Mouse (Mus musculus) left cerebral cortex, postnatal 36 days (tissue): ENCODE data around the gene Defb41. TPM values are rescaled to one million over a fixed set of nuclear protein-coding genes. Genes with fewer than 3 reads are reported as not detected.
"Not testable (repeated sequence)": the region's sequence is repeated elsewhere in the genome, so short reads cannot be mapped to it uniquely, and the experiment has no call there.

ENCODE experiments used
- DNase-seq, 2 experiments: peaks; one replicate each; pipeline ENCODE4 v3.0.0; 2021 to 2022; ENCODE audit warnings: low spot score in 2 of 2, mixed read lengths in 1 of 2
- intact Hi-C: fragments of 180-260 bp; cut with DNase I; formaldehyde crosslinking; loops from one replicate; pipeline ENCODE4 v1.15.1; 2025
- total RNA-seq, 2 experiments: library from RNA; stranded (reverse); gene quantifications; 2 replicates each; pipeline ENCODE4 v1.2.3; 2021

The Defb41 gene
- not detected for total RNA-seq

DNA sequence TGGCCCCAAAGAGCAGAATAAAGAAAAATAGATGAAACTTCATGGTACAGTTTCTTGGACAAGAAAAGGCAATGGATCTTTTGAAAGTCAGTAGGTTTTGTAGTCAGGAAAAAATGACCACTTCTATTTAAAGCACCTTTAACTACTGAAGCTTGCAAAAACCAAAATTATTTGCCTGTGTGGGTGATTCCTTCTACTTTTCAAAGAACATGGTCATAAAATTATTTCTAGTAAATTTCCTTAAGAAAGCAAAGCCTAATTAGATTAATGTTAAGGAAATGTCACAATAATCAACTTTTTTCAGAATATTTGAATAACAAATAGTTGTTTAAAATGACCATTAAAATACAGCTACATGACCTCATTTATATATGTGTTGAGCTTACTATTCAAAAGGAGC lies at the start of gene Defb41:
Gene Defb41 (minus strand): TSS at position 101 of the 400 bp plus-strand sequence.
- no peak for DNase-seq
- intact Hi-C loops = no loop called here

- DNase-seq = no peak
- intact Hi-C loops = no loop called here
Measured at GRCm38 (mm10) chr1:18308474-18308829, 43.5 kb upstream of the Defb41 start.

DNA sequence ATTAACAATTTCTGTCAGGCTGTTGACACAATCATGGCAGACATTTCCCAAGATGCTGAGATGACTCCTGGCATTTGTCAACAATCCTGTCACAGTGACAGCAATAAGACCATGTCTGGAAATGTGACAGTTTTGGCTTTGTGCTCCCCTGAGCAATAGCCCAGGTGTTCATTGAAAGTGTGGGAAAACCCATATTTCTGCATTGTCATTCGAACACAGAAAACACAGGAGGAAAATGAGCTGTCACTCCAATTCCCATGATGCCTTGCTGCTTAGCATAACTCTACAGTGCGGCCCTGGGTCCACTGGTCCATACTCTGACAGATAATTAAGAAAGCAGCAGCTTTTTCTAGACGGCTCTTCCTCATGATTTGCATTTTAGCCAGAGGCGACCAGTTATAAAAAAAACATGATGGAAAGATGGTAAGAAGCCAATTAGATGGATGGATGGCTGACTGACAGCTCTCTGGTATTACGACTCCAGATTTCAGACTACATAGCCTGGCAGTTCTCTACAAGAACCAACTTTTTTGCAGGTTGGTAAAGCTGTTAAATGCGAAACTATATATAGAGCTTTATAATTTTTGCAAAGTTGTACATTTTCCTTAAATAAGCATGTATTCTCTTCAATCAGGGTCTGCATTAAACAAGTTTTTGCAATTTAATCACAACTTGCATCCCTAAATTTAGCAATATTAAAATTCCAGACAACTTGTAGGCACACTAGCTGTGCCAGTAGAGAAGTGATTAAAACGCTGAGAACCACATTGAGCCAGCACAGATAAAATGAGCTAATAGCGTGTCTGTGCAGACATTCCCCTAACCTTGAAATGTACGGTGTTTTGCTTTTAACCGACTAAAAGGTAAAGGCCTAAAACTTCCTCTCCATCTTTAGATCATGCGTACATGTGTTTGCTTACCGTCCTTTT lies 42.9 kb upstream of the Defb41 start:
- intact Hi-C loops = no loop called here
- no peak for DNase-seq

GRCm38 (mm10) chr1:18292515-18292914 lies 27.6 kb upstream of the Defb41 start:
- intact Hi-C loops = no loop called here
- no peak for DNase-seq

DNA sequence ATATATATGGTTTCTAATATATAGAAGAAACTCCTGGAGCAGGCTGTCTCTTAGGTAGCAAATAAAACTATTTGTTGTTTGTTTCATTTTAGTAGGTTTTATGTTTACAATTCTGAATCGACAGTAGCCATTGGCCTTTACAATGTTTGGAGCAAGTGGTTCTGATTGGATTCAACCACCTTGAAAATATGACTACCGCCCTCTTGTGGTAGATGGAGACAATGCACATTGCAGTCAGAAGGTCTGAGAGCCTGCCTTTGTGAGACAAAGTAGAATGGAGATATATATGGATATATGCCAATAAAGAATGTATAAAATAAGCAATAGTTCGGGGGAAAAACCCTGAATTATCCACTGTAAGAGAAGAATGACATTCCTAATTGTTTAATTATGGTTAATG lies 23.9 kb upstream of the Defb41 start:
- no peak for DNase-seq
- intact Hi-C loops = no loop called here

DNA sequence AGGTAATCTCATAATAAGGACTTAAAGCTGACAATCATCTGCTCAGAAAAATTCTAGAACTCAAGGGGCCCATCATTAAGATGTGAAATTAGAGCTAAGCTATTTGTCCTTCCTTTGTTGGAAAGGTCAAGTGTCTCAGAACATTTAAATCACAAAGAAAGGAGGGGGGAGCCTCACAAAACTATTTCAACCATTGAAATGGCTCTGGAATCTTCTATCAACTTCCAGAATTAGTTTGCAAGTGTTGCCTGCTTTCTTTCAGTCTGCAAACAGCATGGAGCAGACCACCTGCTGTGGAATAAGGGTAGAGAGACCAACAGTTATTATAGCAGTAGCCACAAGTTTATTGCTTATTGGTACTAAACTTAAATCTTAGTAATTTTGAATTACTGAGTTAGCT lies 22.4 kb upstream of the Defb41 start:
- intact Hi-C loops = no loop called here
- DNase-seq = no peak

DNA sequence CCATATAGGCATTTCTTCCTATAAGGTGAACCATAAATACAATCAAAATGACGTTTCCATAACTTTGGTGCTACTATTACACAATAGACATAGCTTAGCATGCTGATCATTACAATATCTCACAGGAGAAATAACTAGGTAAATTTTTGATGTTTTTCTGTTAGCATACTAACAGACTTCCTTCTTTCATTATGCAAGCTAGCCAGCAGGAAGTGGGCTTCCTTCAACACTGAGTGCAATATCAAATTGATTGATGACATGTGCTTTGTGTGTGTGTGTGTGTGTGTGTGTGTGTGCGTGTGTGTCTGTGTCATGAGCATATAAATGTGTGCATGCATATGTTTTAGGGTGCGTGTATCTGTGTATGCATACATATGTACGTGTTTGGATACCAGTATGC lies 6.2 kb upstream of the Defb41 start:
- intact Hi-C loops = no loop called here
- no peak for DNase-seq

DNA sequence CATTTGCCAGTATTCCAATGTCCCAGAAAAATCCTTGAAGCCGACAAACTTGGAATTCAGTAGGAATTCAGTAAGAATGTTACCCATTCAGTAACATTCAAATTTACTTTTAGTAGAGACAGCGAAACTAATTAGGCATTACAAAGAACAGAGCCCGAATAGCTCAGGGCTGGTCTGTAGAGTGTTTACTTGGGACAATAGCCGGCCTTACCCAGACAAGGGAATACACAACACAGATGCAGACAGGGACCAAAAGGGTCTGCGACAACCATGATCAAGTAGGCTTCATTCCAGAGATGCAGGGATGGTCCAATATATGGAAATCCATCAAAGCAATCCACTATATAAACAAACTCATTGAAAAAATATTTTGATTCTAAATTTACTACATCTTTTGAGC lies 3.9 kb upstream of the Defb41 start:
- no peak for DNase-seq
- intact Hi-C loops = no loop called here

DNA sequence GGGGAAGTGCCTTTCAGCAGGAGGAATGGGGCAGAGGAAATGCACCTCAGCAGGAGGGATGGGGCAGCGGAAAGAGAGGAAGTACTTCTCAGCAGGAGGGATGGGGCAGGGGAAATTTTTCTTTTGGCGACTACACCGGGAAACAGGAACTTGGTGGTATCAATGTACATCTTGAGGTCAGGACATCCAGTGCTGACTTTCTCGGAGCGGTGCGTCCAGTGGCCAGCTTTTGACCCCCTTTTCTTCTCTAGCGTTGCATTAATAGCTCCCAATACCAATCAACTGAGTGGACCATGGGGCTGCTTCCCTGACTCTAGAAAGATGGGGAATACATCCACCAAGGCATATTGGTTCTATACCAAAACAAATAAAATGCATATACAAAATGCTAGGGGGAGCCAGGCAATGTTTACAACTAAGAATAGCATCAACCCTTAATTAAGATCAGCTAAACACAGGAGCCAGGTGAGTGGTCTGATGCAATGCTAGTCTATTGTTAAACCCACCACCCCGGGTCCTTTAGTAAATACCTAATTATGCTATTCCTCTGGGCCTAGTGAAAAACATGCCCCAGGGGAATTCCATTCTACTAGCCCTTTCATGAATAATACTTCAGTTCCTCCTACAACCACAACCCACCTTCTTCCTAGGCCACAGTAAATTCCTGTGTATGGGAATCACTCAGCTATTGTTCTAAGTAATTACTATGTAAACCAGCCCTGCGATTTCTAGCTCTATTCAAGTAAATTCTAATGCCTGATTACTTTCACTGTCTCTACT lies 18.9 kb downstream of the Defb41 start:
- DNase-seq, intact Hi-C loops: not testable (repeated sequence)

GRCm38 (mm10) chr1:18237343-18237742 lies 27.6 kb downstream of the Defb41 start, which contains the start of gene Defb18:
Gene Defb18, minus strand, starts transcription at chr1:18237443.
- intact Hi-C loops = no loop called here
- DNase-seq = no peak

DNA sequence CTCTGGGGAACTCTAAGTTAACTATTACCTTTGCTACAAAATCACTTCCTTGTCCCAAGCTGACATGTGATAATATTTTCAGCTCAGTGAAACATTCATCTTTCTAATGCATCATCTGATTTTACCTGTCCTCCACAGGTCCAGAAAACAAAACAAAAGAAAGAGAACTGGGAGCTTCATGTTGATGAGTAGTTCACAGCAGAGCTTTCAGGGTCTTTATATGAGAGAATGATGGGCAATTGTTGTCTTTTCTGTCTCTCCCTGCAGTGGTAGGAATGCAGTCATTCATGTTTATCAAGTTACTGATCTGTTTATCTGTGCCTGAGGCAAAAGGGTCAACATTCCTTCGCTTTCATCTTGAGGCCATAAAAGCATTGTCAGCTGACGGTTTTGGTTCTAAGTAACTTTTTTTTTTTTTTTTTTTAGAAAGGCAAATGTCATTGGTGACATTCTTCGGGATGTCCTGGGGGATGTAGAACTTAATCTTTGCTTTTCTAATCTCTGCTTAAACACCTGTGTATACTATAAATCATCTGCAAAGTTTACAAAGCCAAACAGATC lies 41.5 kb downstream of the Defb41 start:
- DNase-seq = no peak
- intact Hi-C loops = no loop called here

Other genes starting within 250 kb of the Defb41 start
- gene Crisp4, start 119.2 kb downstream of the Defb41 start, total RNA-seq = not detected
- gene Defb18, start 27.7 kb downstream of the Defb41 start, total RNA-seq = not detected